Mouse (Mus musculus): Measurements from ENCODE around the gene Hoxb6. TPM values are rescaled to one million over a fixed set of nuclear protein-coding genes. Genes with fewer than 3 reads are reported as not detected.

Hoxb6 gene
- total RNA-seq, 4 experiments from 2014 or later, result 56.4 to 77.8 (median 59.5) TPM

DNA sequence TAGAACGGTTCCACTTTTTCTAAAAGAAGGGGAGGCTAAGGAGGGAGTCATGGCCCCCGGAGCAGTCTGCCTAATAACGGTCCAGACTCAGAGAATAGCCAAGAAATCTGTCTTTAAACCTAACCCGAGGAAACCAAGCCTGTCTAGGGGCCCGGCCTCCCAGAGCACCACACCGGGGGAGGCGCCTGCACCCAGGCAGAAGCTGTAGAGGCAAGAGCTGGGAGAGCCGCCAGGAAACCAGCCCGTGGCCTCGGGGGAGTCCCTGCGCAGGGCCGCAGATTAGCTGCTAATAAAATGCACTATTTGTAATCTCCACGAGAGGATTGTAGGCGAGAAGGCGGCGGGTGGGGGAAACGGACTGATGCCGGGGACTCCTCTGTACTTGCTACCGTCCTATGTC lies 22.4 kb upstream of the Hoxb6 start:
- peak; percentile 90 for DNase-seq

DNA sequence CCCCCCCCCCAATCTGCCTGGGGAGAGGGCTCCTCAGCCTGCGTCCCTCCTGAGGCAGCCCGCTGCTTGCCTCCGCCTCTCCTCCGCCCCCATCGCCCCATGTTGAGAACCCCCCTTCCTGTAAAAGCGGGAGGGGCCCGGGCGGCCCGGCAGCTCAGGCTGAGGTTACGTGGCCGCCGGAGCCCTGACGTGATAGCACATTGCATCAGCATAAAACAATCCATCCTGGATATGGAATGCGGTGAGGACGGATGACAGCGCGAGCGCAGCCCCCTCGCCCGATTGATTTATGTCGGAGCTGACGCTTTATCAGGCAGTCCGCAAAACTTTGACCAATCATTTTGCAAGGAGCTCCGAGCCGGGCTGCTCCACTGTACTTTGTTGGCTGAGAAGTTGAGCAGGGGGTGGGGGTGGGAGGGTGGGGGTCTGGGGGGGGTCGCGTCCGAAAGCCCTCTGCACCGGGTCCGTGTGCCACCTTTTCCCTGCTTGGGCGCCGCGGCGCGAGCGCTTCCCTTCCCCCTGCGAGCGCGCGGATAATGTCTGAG lies 21.2 kb upstream of the Hoxb6 start, which contains the start of gene Hoxb9:
Hoxb9 (plus strand) TSS at position 462 of the 545 bp plus-strand sequence.
- DNase-seq, result peak; percentile 94

DNA sequence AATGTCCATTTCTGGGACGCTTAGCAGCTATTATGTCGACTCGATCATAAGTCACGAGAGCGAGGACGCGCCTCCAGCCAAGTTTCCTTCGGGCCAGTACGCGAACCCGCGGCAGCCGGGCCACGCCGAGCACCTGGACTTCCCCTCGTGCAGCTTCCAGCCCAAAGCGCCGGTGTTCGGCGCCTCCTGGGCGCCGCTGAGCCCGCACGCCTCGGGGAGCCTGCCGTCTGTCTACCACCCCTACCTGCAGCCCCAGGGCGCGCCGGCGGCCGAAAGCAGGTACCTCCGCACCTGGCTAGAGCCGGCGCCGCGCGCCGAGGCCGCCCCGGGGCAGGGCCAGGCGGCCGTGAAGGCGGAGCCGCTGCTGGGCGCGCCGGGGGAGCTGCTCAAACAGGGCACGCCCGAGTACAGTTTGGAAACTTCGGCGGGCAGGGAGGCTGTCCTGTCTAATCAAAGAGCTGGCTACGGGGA lies 20.7 kb upstream of the Hoxb6 start:
- DNase-seq, result no peak

GRCm38 (mm10) chr11:96272024-96272921 lies 20.0 kb upstream of the Hoxb6 start:
- DNase-seq, result no peak

DNA sequence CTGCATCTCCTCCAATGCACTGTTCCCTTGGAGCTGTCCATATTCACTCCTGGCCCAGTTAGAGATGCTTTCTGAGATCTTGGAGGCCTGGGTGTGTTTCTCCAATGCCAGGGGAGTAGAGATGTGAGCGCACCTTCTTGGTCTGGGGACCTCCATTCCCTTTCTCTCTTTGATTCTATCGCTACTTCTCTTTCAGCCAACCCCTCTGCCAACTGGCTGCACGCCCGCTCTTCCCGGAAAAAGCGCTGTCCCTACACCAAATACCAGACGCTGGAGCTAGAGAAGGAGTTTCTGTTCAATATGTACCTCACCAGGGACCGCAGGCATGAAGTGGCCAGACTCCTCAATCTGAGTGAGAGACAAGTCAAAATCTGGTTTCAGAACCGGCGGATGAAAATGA lies 17.8 kb upstream of the Hoxb6 start:
- DNase-seq, result no peak

- DNase-seq, result no peak
Measured at GRCm38 (mm10) chr11:96275896-96276295, 16.4 kb upstream of the Hoxb6 start.

GRCm38 (mm10) chr11:96277151-96278044 lies 14.9 kb upstream of the Hoxb6 start:
- no peak for DNase-seq

DNA sequence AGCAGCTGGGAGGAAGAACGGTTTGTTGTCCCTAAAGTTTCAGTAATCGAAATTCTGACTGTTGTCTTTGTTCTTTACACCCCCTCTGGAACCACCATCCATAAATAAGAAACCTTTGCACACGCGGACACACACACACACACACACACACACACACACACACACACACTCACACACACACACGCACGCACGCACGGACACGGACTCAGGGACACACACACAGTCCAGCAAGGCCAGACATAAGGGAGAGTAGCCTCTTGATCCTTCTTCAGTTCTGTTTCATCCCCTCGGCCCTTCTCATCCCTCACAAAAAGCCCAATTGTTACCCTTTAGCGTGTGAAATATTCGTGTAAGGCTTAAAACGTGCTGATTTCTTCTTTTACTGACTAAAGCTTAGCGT lies 14.0 kb upstream of the Hoxb6 start:
- no peak for DNase-seq

DNA sequence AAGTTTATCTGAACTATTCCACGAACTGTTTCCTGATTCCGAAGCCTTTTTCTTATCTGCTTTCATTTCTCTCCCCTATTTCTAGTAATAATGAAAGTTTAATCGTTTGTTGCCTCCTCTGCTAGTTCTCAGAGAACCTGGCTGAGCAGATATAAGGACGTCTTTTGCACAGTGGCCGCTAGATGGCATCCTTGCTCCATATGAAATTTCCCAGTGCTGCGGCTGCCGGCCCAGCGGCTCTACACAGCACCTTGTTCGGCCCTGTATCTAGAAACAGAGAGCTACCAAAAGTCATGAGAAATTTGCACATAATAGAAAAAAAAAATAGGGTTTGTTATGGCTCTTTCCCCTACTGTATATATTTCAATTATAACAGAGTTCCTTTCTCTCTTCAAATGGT lies 13.5 kb upstream of the Hoxb6 start:
- DNase-seq, result peak; percentile 86

DNA sequence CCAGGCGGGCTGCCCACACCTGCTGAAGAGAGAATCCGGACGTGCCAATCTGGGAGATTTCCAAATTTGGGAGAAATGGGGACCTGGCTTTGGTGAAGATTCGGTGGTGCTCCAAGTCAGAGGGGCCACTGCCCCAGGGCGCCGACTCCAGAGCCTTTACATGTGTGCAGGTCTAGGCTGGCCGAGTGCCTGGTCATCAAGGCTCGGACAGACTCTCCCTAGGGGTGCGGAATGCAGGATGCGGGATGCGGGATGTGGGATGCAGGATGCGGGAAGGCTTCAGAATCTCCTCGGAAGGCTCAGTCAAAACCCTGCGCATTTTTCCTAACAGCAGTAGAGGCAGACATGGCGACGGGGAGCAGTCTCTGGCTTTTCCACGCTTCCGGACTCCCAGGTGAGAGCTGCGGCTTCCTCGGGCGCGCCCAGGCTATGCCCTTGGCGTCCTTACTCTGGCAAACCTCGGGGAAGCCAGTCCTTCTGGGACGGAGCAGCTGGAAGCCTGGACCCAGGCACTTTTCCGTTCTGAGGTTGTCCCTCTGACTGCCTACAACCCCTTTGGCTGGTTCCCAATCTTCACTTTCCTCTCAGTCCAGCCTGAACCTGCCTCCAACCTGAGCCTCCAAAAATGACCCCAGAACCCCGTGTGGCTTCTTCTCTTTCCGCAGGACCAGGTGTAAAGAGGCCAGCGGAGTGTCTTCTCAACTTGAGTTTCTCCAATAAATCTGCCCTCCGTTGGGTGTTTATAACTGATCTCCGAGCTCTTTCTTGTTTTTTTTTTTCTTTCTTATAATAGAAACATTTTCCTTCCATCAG lies 12.6 kb upstream of the Hoxb6 start:
- DNase-seq, result no peak

- no peak for DNase-seq
Measured at GRCm38 (mm10) chr11:96280399-96281378, 11.6 kb upstream of the Hoxb6 start.

DNA sequence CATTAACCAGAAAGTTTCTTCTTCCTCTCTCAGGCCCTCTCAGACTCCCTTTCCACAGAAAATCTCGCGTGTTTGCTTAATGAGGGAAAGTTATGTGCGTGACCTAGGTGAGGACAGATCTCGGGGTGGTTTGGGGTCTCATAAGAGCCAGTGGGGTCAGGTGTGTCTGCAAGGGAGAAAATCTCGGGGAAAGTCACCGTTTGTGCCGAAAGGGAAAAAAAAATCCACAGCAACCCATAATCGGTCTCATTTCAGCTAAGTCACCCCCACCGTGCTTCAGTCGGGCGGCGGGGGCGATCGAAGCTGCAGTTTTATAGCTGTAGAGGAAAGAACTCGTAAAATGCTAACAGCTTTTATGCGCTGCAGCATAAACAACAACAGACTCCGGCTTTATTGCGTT lies 10.9 kb upstream of the Hoxb6 start:
- DNase-seq, result no peak

GRCm38 (mm10) chr11:96281855-96282570 lies 10.3 kb upstream of the Hoxb6 start, which contains the start of gene Hoxb8:
Hoxb8 (plus strand) TSS chr11:96281905.
- DNase-seq, result no peak

DNA sequence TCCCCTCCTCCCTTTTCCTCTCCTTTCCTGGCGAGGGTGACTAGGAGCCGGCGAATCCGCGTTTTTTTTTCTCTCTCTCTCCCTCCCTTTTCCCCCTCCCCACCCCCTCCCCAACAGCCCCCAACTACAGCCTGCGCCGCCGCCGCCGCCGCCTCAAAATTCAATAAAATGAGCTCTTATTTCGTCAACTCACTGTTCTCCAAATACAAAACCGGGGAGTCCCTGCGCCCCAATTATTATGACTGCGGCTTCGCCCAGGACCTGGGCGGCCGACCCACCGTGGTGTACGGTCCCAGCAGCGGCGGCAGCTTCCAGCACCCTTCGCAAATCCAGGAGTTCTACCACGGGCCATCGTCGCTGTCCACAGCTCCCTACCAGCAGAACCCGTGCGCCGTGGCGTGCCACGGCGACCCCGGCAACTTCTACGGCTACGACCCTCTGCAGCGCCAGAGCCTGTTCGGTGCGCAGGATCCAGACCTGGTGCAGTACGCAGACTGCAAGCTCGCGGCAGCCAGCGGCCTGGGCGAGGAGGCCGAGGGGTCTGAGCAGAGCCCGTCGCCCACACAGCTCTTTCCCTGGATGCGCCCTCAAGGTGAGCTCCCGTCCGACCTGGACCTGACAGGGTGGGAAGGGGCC lies 9.4 kb upstream of the Hoxb6 start:
- no peak for DNase-seq

GRCm38 (mm10) chr11:96284041-96284749 lies 8.1 kb upstream of the Hoxb6 start:
- DNase-seq, result no peak

DNA sequence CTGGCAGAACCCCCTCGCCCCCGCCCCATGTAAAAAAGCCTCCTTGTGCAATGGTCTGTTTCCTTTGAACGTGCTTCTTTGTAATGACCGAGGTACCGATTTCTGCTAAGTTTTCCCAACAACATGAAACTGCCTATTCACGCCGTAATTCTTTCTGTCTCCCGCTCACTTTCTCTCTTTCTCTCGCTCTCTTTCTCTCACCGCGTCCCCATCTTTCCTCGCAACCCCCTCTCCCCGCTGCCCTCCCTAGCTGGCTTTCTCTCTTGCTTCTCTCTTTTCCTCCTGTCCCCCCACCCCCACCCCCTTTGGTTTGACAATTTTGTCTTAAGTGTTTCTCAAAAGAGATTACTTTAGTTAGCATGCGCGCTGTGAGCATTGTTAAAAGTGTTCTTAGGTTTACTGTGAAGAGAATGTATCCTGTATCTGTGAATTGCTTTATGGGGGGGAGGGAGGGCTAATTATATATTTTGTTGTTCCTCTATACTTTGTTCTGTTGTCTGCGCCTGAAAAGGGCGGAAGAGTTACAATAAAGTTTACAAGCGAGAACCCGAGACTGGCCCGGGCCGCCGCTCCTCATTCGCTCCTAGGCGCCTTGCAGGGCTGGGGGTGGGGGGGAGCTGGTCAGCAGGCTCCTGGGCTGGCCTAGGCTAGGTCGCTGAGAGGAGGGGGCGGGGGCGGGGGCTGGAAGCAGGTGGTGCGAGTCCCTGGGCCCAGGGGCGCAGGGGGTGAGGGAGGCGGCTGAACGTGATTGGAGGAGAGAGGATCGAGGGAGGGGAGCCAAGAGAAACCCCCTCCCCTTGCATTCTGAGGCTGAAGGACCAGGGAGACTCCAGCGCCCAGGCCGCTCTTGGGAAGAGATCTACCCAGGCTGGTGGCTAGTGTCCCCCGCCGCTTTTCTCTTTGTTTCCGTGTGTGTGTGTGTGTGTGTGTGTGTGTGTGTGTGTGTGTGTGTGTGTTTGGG lies 7.2 kb upstream of the Hoxb6 start:
- peak; percentile 80 for DNase-seq

Data from adrenal gland, adult 8-10 months (tissue).